Mouse (Mus musculus) kidney, adult 2 months (tissue): ENCODE measurements around the gene Trabd2b.

Experiments used
- CTCF ChIP-seq: fragments of 200-500 bp; conservative IDR thresholded peaks from 2 replicates; pipeline ENCODE4 v1.5.1; 2011; ENCODE audit warnings: low read depth, mild to moderate bottlenecking, control low read depth, low read length, moderate library complexity, mixed read lengths; ENCODE audit not compliant: insufficient read depth, insufficient read length
- POLR2A ChIP-seq: fragments of 200-500 bp; IDR thresholded peaks from one replicate; pipeline ENCODE4 v1.6.1; 2011; ENCODE audit warnings: low read depth, low read length, control low read depth

- no peak for TF ChIP-seq CTCF
- TF ChIP-seq POLR2A, result no peak
These were observed 244.5 kb downstream of the Trabd2b start for GRCm38 (mm10) chr4:114651007-114651406.
